Mouse (Mus musculus) v-Abl transformed pro-B cells (cell line): ENCODE results near the gene Elf4.

ENCODE experiments used
- in situ Hi-C, 2 experiments: fragments of 400-800 bp; cut with MboI; formaldehyde crosslinking; loops; one replicate each; pipeline ENCODE4 v1.15.1; 2025; ENCODE audit not compliant: unreplicated experiment in 2 of 2

The Elf4 gene

GRCm38 (mm10) chrX:48441954-48442353 lies 21.0 kb downstream of the Elf4 start:
- in situ Hi-C loops, result loop anchor here in 1 of 2 experiments (25.0 kb wide), 1 partner anchor 420 kb away; no protein-coding TSS in a partner anchor

GRCm38 (mm10) chrX:48441548-48441947 lies 21.4 kb downstream of the Elf4 start:
- in situ Hi-C loops, result loop anchor here in 1 of 2 experiments (25.0 kb wide), 1 partner anchor 421 kb away; no protein-coding TSS in a partner anchor

GRCm38 (mm10) chrX:48439036-48439435 lies 23.9 kb downstream of the Elf4 start:
- in situ Hi-C loops, result loop anchor here in 1 of 2 experiments (25.0 kb wide), 1 partner anchor 423 kb away; no protein-coding TSS in a partner anchor

GRCm38 (mm10) chrX:48436082-48436481 lies 26.9 kb downstream of the Elf4 start:
- in situ Hi-C loops, result loop anchor here in 1 of 2 experiments (25.0 kb wide), 1 partner anchor 426 kb away; no protein-coding TSS in a partner anchor

GRCm38 (mm10) chrX:48435477-48435900 lies 27.4 kb downstream of the Elf4 start:
- in situ Hi-C loops, result loop anchor here in 1 of 2 experiments (25.0 kb wide), 1 partner anchor 427 kb away; no protein-coding TSS in a partner anchor

GRCm38 (mm10) chrX:48434251-48434650 lies 28.7 kb downstream of the Elf4 start:
- in situ Hi-C loops, result loop anchor here in 1 of 2 experiments (25.0 kb wide), 1 partner anchor 428 kb away; no protein-coding TSS in a partner anchor

- in situ Hi-C loops, result loop anchor here in 1 of 2 experiments (25.0 kb wide), 1 partner anchor 429 kb away; no protein-coding TSS in a partner anchor
These were observed 29.4 kb downstream of the Elf4 start for GRCm38 (mm10) chrX:48433527-48433899.

GRCm38 (mm10) chrX:48432599-48433526 lies 30.1 kb downstream of the Elf4 start:
- in situ Hi-C loops, result loop anchor here in 1 of 2 experiments (25.0 kb wide), 1 partner anchor 429 kb away; no protein-coding TSS in a partner anchor

- in situ Hi-C loops, result loop anchor here in 1 of 2 experiments (5.0 to 25.0 kb wide), 2 partner anchors 287 to 433 kb away; no protein-coding TSS in a partner anchor
These were observed 33.4 kb downstream of the Elf4 start for GRCm38 (mm10) chrX:48429538-48429937.

GRCm38 (mm10) chrX:48429100-48429499 lies 33.8 kb downstream of the Elf4 start:
- in situ Hi-C loops, result loop anchor here in 1 of 2 experiments (5.0 to 25.0 kb wide), 2 partner anchors 287 to 433 kb away; no protein-coding TSS in a partner anchor

GRCm38 (mm10) chrX:48428642-48429041 lies 34.3 kb downstream of the Elf4 start:
- in situ Hi-C loops, result loop anchor here in 1 of 2 experiments (5.0 to 25.0 kb wide), 2 partner anchors 286 to 434 kb away; no protein-coding TSS in a partner anchor

GRCm38 (mm10) chrX:48428241-48428640 lies 34.7 kb downstream of the Elf4 start:
- in situ Hi-C loops, result loop anchor here in 1 of 2 experiments (5.0 to 25.0 kb wide), 2 partner anchors 286 to 434 kb away; no protein-coding TSS in a partner anchor

- in situ Hi-C loops, result loop anchor here in 1 of 2 experiments (5.0 to 25.0 kb wide), 2 partner anchors 283 to 437 kb away; no protein-coding TSS in a partner anchor
These were observed 37.7 kb downstream of the Elf4 start for GRCm38 (mm10) chrX:48425280-48425679.

GRCm38 (mm10) chrX:48424583-48424982 lies 38.3 kb downstream of the Elf4 start:
- in situ Hi-C loops, result loop anchor here (5.0 kb wide), 2 partner anchors 38 to 108 kb away; partner anchors contain the start of gene Elf4 (in 2 of the 2)

GRCm38 (mm10) chrX:48423671-48424070 lies 39.3 kb downstream of the Elf4 start:
- in situ Hi-C loops, result loop anchor here (5.0 kb wide), 2 partner anchors 39 to 109 kb away; partner anchors contain the start of gene Elf4 (in 2 of the 2)

- in situ Hi-C loops, result loop anchor here (5.0 kb wide), 2 partner anchors 39 to 109 kb away; partner anchors contain the start of gene Elf4 (in 2 of the 2)
These were observed 39.9 kb downstream of the Elf4 start for GRCm38 (mm10) chrX:48422986-48423385.

- in situ Hi-C loops, result no loop called here
These were observed 44.5 kb downstream of the Elf4 start for GRCm38 (mm10) chrX:48418417-48418816.

GRCm38 (mm10) chrX:48414291-48414690 lies 48.6 kb downstream of the Elf4 start:
- in situ Hi-C loops, result no loop called here

GRCm38 (mm10) chrX:48412629-48413028 lies 50.3 kb downstream of the Elf4 start:
- in situ Hi-C loops, result no loop called here

- in situ Hi-C loops, result no loop called here
These were observed 52.5 kb downstream of the Elf4 start for GRCm38 (mm10) chrX:48410388-48410776.
